Mouse (Mus musculus) hematopoietic stem cell, adult 5-6 weeks (primary cell): ENCODE measurements at regions not wholly inside any gene's neighbourhood (a gene's known extent, or its start where the extent isn't known, plus 50 kb on each side); places are given as distances from the start of the nearest gene placed in this dataset.

ENCODE experiments used
- ATAC-seq, 2 experiments: fragments of 125-278 bp in 1 of 2; replicated peaks in 1 of 2; 2 replicates each; pipeline ENCODE4 v1.8.0; 2016 to 2017; ENCODE audit warnings: inconsistent platforms in 2 of 2, mild to moderate bottlenecking in 2 of 2, moderate number of reproducible peaks in 2 of 2, low read depth in 1 of 2, moderate TSS enrichment in 1 of 2; ENCODE audit not compliant: low FRiP score in 2 of 2, poor library complexity in 2 of 2, severe bottlenecking in 2 of 2, insufficient read depth in 1 of 2, low TSS enrichment in 1 of 2

DNA sequence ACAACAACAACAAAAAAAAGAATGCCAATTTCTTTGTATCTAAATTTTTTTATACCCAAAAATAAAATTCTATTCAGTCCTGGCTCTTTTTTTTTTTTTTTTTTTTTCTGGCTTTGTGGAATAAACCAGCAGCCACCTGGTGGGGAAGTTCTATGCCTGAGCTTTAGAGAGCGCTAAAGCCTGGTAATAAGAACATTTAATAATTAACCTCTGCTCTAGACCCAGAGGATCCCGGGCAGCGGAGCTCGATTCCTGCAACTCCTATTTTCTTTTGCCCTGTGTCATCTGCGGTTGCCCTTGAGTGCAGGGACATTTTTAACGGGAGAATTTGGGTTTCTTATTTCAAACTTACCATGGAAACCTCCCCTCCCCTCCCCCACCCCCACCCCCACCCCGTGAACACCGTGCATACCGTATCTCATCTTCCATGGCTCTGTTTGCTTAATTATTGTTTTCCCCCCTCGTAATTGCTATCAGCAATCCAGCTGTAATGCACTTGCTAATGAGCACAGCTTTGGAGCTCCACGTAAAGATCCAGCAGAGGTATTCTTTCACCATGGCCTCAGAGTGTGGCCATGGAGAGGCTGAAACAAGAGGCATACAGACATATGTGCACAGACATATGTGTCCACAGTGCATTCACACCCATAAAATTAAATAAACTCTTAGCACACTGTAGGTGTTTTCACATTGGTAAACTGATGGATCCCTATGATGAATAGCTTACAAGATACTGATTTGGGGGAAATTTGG is 62.8 kb upstream of the Gpr12 start:
- no peak for ATAC-seq

DNA sequence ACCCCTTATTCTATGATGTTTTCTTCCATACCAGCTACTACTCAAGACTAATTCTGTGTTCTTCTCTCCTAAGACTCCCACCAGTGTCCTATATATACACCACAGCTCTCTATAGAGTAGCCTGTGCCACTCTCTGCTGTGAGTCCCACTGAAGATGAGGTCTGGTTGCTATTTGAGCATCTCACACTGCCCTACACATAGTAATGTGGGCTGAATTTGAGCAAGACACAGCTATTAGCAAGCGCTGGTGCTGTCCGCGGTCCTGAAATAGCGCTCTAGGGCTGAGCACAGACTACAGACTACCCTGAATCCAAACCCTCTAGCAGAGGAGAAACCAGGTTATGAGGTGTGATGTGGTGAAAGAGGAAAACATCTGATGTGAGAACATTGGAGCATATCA is 59.5 kb upstream of the Gpr12 start:
- peak; percentile 81 to 82; a peak in 3 of 4 replicates for ATAC-seq

- no peak for ATAC-seq
Measured at GRCm38 (mm10) chr5:146641931-146642330, 56.9 kb upstream of the Gpr12 start.

- ATAC-seq = peak; percentile 53 to 67
Measured at GRCm38 (mm10) chr5:146636859-146637258, 51.8 kb upstream of the Gpr12 start.
